Mouse (Mus musculus) lung, postnatal 0 days (tissue): ENCODE measurements around the gene Ugt1a2. TPM values are rescaled to one million over a fixed set of nuclear protein-coding genes. Genes with fewer than 3 reads are reported as not detected.
"Not testable (repeated sequence)": the region's sequence is repeated elsewhere in the genome, so short reads cannot be mapped to it uniquely, and the experiment has no call there.

Experiments used
- ATAC-seq: fragments of 200-750 bp; cut with Nextera tagmentation; 2 replicates; pipeline ENCODE4 v1.8.0; 2017; ENCODE audit warnings: moderate library complexity
- DNase-seq: peaks from one replicate; pipeline ENCODE4 v3.0.0-alpha.2; 2016; ENCODE audit warnings: low spot score
- H3K27ac ChIP-seq: fragments of 300-500 bp; sonication (generic); 2 replicates; pipeline ENCODE4 v1.5.1; 2014; ENCODE audit warnings: antibody characterized with exemption, mild to moderate bottlenecking, low read length, mixed read lengths
- H3K27me3 ChIP-seq: fragments of 300-500 bp; sonication (generic); replicated peaks from 2 replicates; pipeline ENCODE4 v1.6.1; 2014; ENCODE audit warnings: low read length, mixed read lengths; ENCODE audit not compliant: insufficient read depth
- H3K36me3 ChIP-seq: fragments of 300-500 bp; sonication (generic); 2 replicates; pipeline ENCODE4 v1.6.1; 2014; ENCODE audit warnings: low read length, mixed read lengths; ENCODE audit not compliant: insufficient read depth
- H3K4me1 ChIP-seq: fragments of 300-500 bp; sonication (generic); 2 replicates; pipeline ENCODE4 v1.6.1; 2014; ENCODE audit warnings: antibody characterized with exemption, low read depth, low read length, mixed read lengths; ENCODE audit not compliant: insufficient read depth
- H3K4me2 ChIP-seq: fragments of 300-500 bp; sonication (generic); replicated peaks from 2 replicates; pipeline ENCODE4 v1.6.1; 2014; ENCODE audit warnings: low read depth, mild to moderate bottlenecking, low read length, moderate library complexity, mixed read lengths
- H3K4me3 ChIP-seq: fragments of 300-500 bp; sonication (generic); 2 replicates; pipeline ENCODE4 v1.5.1; 2014; ENCODE audit warnings: low read depth, low read length
- H3K9ac ChIP-seq: fragments of 300-500 bp; sonication (generic); replicated peaks from 2 replicates; pipeline ENCODE4 v1.6.1; 2014; ENCODE audit warnings: low read depth, mild to moderate bottlenecking
- H3K9me3 ChIP-seq: fragments of 300-500 bp; sonication (generic); 2 replicates; pipeline ENCODE4 v1.6.1; 2016; ENCODE audit warnings: low read length, mixed read lengths
- CTCF ChIP-seq: IDR thresholded peaks from 2 replicates; pipeline ENCODE4 v1.5.1; 2016; ENCODE audit warnings: antibody characterized with exemption, mild to moderate bottlenecking
- EP300 ChIP-seq: IDR thresholded peaks from 2 replicates; pipeline ENCODE4 v1.6.1; 2016; ENCODE audit warnings: antibody characterized with exemption, mild to moderate bottlenecking, control low read depth
- WGBS: fragments of 180-500 bp; shearing (Covaris S2); extraction: QIAGEN DNeasy Blood & Tissue Kit; methylation state at CpG from one replicate; pipeline ENCODE4 v1.1.7; 2014; 5-methylcytosine and 5-hydroxymethylcytosine counted together
- polyA plus RNA-seq: library from polyadenylated mRNA; unstranded; fragments of >200 nt; fragmentation: Nextera tagmentation; extraction: Ambion mirVana; gene quantifications from 2 replicates; pipeline ENCODE4 v1.2.1, GENCODE M21; 2015

The Ugt1a2 gene
- polyA plus RNA-seq, 1 experiment from 2014 or later, result 0.08 TPM

DNA sequence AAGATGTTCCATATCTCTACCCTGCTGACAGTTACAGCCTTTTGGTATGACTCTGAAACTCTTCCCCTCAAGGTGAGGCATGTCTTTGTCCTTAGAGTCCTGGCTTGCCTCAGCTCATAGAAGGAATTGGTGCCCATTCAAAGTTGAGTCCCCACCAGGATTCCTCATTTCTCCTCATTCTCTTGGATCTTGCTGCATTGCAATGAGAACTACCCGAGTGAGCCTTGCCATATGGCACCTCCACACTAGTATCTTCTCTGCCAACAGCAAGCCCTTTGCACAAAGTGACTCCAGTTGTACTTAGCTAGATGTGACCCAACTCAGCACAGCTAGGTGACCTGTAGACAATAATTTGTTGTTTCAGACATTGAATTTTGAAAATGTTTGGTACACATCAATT, 23.2 kb downstream of the Ugt1a2 start:
- H3K4me2 ChIP-seq, result no peak overlapping the region
- H3K9ac ChIP-seq, result no peak overlapping the region
- no peak for DNase-seq
- H3K4me3 ChIP-seq, result no peak overlapping the region
- peaks cover 22% of the 10 kb centered on the region for H3K9me3 ChIP-seq
- ATAC-seq, result no peak
- no peaks in the 10 kb centered on the region for H3K36me3 ChIP-seq
- WGBS, result 43% methylated on average over 1 of the region's 1 CpGs
- no peaks in the 10 kb centered on the region for H3K4me1 ChIP-seq
- H3K27me3 ChIP-seq, result no peaks in the 10 kb centered on the region
- no peak overlapping the region for H3K27ac ChIP-seq
- TF ChIP-seq CTCF, result no peak

GRCm38 (mm10) chr1:88224029-88224776, 23.8 kb downstream of the Ugt1a2 start:
- ATAC-seq (no peak), DNase-seq (no peak)
- TF ChIP-seq CTCF, result no peak
- TF ChIP-seq EP300, result no peak
- Histone ChIP-seq H3K4me3 (no peak overlapping the region), H3K27ac (no peak overlapping the region), H3K4me2 (no peak overlapping the region), H3K9me3 (peaks cover 28% of the 10 kb centered on the region), H3K36me3 (no peaks in the 10 kb centered on the region), H3K4me1 (no peaks in the 10 kb centered on the region), H3K27me3 (no peaks in the 10 kb centered on the region), H3K9ac (no peak overlapping the region)
- WGBS, result 58% methylated on average over 2 of the region's 2 CpGs

DNA sequence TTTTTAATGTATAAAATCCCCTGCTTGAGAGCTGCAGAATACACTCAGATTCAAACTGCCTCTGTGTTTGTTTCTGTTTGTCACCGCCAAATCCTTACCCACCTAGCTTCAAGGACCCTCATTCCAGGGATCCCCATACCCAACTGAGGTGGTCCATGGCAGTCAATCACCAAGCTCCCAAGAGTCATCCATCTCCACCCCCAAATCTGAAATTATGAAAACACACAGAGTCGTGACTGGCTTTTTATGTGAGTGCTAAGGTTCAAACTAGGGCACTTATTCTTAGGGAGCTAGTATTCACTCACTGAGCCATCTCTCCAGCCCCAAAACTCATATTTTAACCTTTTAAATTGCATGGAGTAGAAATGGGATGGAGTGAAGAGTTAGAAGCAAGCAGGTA, 24.9 kb downstream of the Ugt1a2 start:
- DNase-seq, H3K9ac ChIP-seq, H3K4me3 ChIP-seq, H3K4me2 ChIP-seq, H3K27me3 ChIP-seq, H3K36me3 ChIP-seq, H3K4me1 ChIP-seq, ATAC-seq, H3K27ac ChIP-seq: not testable (repeated sequence)
- peaks cover 36% of the 10 kb centered on the region for H3K9me3 ChIP-seq
- 28% methylated on average over 2 of the region's 2 CpGs for WGBS

- TF ChIP-seq EP300, result no peak
- no peak for ATAC-seq
- no peak overlapping the region for H3K9ac ChIP-seq
- no peak overlapping the region for H3K27ac ChIP-seq
- H3K36me3 ChIP-seq, result no peaks in the 10 kb centered on the region
- peaks cover 41% of the 10 kb centered on the region for H3K9me3 ChIP-seq
- H3K27me3 ChIP-seq, result no peaks in the 10 kb centered on the region
- DNase-seq, result no peak
- H3K4me1 ChIP-seq, result no peaks in the 10 kb centered on the region
- H3K4me2 ChIP-seq, result no peak overlapping the region
- H3K4me3 ChIP-seq, result no peak overlapping the region
Observed at GRCm38 (mm10) chr1:88225741-88226140, 25.3 kb downstream of the Ugt1a2 start.

- Histone ChIP-seq H3K9ac (no peak within 1 kb of the TSS), H3K4me1 (no peaks in the 10 kb centered on the region), H3K9me3 (peaks cover 50% of the 10 kb centered on the region), H3K27ac (no peak within 1 kb of the TSS), H3K27me3 (no peaks in the 10 kb centered on the region), H3K36me3 (no peaks in the 10 kb centered on the region), H3K4me3 (no peak within 1 kb of the TSS), H3K4me2 (no peak within 1 kb of the TSS)
- TF ChIP-seq EP300, result no peak
- TF ChIP-seq CTCF, result no peak
- DNase-seq (no peak), ATAC-seq (no peak)
- 43% methylated on average over 5 of the region's 5 CpGs for WGBS
Observed at GRCm38 (mm10) chr1:88226670-88227379, 26.4 kb downstream of the Ugt1a2 start, which contains the start of gene Mroh2a. TSS of gene Mroh2a (plus strand) at chr1:88226986.

GRCm38 (mm10) chr1:88227482-88227881, 27.1 kb downstream of the Ugt1a2 start:
- Histone ChIP-seq H3K9ac (no peak overlapping the region), H3K4me3 (no peak overlapping the region), H3K36me3 (no peaks in the 10 kb centered on the region), H3K27me3 (no peaks in the 10 kb centered on the region), H3K4me2 (no peak overlapping the region), H3K27ac (no peak overlapping the region), H3K4me1 (no peaks in the 10 kb centered on the region), H3K9me3 (peaks cover 55% of the 10 kb centered on the region)
- ATAC-seq (no peak), DNase-seq (no peak)
- TF ChIP-seq EP300 (no peak), CTCF (no peak)
- 47% methylated on average over 2 of the region's 2 CpGs for WGBS
